Mouse (Mus musculus) midbrain, postnatal 0 days (tissue): ENCODE data around the gene Cspg5. TPM values are rescaled to one million over a fixed set of nuclear protein-coding genes. Genes with fewer than 3 reads are reported as not detected.
A peak's percentile ranks its signal among the peaks of the same experiment; 100 is the strongest.

Experiments used
- ATAC-seq: fragments of 200-750 bp; cut with Nextera tagmentation; 2 replicates; pipeline ENCODE4 v1.8.0; 2017; ENCODE audit warnings: moderate number of reproducible peaks, mild to moderate bottlenecking, moderate TSS enrichment, moderate library complexity; ENCODE audit not compliant: low FRiP score
- DNase-seq: peaks from one replicate; pipeline ENCODE4 v3.0.0-alpha.2; 2015; ENCODE audit warnings: low spot score
- H3K27ac ChIP-seq: fragments of 300-500 bp; sonication (generic); 2 replicates; pipeline ENCODE4 v1.5.1; 2014; ENCODE audit warnings: low read depth, mild to moderate bottlenecking, low read length, mixed read lengths
- H3K27me3 ChIP-seq: fragments of 300-500 bp; sonication (generic); 2 replicates; pipeline ENCODE4 v1.6.1; 2014; ENCODE audit warnings: low read length, control low read depth, mixed read lengths; ENCODE audit not compliant: insufficient read depth
- H3K36me3 ChIP-seq: fragments of 300-500 bp; sonication (generic); 2 replicates; pipeline ENCODE4 v1.6.1; 2014; ENCODE audit warnings: low read length, control low read depth, mixed read lengths; ENCODE audit not compliant: insufficient read depth
- H3K4me1 ChIP-seq: fragments of 300-500 bp; sonication (generic); 2 replicates; pipeline ENCODE4 v1.6.1; 2014; ENCODE audit warnings: mild to moderate bottlenecking, control low read depth, antibody characterized with exemption, low read length, mixed read lengths; ENCODE audit not compliant: insufficient read depth
- H3K4me2 ChIP-seq: fragments of 300-500 bp; sonication (generic); 2 replicates; pipeline ENCODE4 v1.6.1; 2014; ENCODE audit warnings: low read depth, mild to moderate bottlenecking, low read length, mixed read lengths; ENCODE audit not compliant: poor library complexity, severe bottlenecking
- H3K4me3 ChIP-seq: fragments of 300-500 bp; sonication (generic); 2 replicates; pipeline ENCODE4 v1.5.1; 2014; ENCODE audit warnings: low read depth, mild to moderate bottlenecking, low read length, moderate library complexity
- H3K9ac ChIP-seq: fragments of 300-500 bp; sonication (generic); replicated peaks from 2 replicates; pipeline ENCODE4 v1.6.1; 2014; ENCODE audit warnings: mild to moderate bottlenecking, low read length, moderate library complexity, mixed read lengths; ENCODE audit not compliant: poor library complexity, severe bottlenecking
- H3K9me3 ChIP-seq: fragments of 300-500 bp; sonication (generic); 2 replicates; pipeline ENCODE4 v1.6.1; 2016; ENCODE audit warnings: low read length, control low read depth
- CTCF ChIP-seq: IDR thresholded peaks from 2 replicates; pipeline ENCODE4 v1.5.1; 2016; ENCODE audit warnings: antibody characterized with exemption, mild to moderate bottlenecking
- WGBS: fragments of 180-500 bp; shearing (Covaris S2); extraction: QIAGEN DNeasy Blood & Tissue Kit; methylation state at CpG from one replicate; pipeline ENCODE4 v1.1.7; 2014; 5-methylcytosine and 5-hydroxymethylcytosine counted together
- polyA plus RNA-seq: library from polyadenylated mRNA; unstranded; fragments of >200 nt; fragmentation: Nextera tagmentation; extraction: Ambion mirVana; gene quantifications from 2 replicates; pipeline ENCODE4 v1.2.1, GENCODE M21; 2015
- total RNA-seq: library from RNA; depleted of rRNA; stranded (reverse); fragments of >200 nt; gene quantifications from 2 replicates; pipeline ENCODE4 v1.2.3, GENCODE M21; 2014

The Cspg5 gene
- total and polyA plus RNA-seq, 2 experiments from 2014 or later = 325 to 504 TPM

GRCm38 (mm10) chr9:110248861-110249260, 5.3 kb downstream of the Cspg5 start:
- Histone ChIP-seq H3K27me3 (no peaks in the 10 kb centered on the region), H3K4me2 (no peak overlapping the region), H3K4me3 (no peak overlapping the region), H3K27ac (peak overlapping the region; percentile 88), H3K9me3 (no peaks in the 10 kb centered on the region), H3K9ac (no peak overlapping the region), H3K4me1 (peaks cover 28% of the 10 kb centered on the region), H3K36me3 (peaks cover 12% of the 10 kb centered on the region; the same call in 1 of the 2 replicates)
- 63% methylated on average over 2 of the region's 2 CpGs for WGBS
- ATAC-seq (no peak), DNase-seq (no peak)
- no peak for TF ChIP-seq CTCF

DNA sequence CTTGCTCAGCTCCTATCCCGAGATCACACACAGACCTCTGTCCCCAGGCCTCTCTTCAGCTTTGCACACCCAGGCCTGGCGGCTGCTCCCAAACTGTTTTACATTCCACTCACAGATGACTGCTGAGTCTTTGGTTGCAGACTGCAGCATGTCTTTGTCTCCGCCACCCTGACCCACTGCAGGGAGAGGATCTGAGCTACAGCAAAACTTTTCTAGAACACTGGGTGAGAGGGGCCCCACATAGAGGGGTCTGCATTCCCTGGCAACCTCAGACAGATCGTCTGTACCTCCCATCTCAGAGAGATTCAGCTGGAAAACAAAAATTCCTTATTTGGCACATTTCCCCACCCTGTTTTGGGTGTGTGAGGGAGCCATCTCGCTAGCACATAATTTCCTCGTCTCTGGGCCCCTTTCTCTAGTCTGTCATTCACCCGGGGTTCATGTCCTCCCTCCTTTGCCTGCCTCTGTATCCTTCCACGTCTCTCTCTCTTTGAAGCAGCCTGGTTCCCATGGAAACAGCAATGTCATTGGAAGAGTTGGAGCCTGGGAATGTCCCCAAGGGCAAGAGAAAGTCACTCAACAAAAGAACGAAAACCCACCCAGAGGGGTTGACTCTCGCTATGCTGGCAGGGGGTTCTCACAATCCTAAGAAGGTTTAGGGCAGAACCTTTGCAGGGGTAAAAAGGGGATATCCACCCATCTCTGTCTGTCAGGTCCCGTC, 6.4 kb downstream of the Cspg5 start:
- peak overlapping the region; percentile 88 for H3K27ac ChIP-seq
- H3K4me1 ChIP-seq = peaks cover 22% of the 10 kb centered on the region
- peaks cover 12% of the 10 kb centered on the region; the same call in 1 of the 2 replicates for H3K36me3 ChIP-seq
- ATAC-seq (peak; percentile 81), DNase-seq (peak; percentile 93)
- peak overlapping the region; percentile 25 for H3K4me2 ChIP-seq
- no peaks in the 10 kb centered on the region for H3K27me3 ChIP-seq
- H3K9me3 ChIP-seq = no peaks in the 10 kb centered on the region
- peak overlapping the region; percentile 29; the same call in 1 of the 2 replicates for H3K9ac ChIP-seq
- 0 out of 2 replicates have a peak, but pooled peaks have one; percentile 1 for TF ChIP-seq CTCF
- no peak overlapping the region for H3K4me3 ChIP-seq
- 3% methylated on average over 11 of the region's 11 CpGs for WGBS

DNA sequence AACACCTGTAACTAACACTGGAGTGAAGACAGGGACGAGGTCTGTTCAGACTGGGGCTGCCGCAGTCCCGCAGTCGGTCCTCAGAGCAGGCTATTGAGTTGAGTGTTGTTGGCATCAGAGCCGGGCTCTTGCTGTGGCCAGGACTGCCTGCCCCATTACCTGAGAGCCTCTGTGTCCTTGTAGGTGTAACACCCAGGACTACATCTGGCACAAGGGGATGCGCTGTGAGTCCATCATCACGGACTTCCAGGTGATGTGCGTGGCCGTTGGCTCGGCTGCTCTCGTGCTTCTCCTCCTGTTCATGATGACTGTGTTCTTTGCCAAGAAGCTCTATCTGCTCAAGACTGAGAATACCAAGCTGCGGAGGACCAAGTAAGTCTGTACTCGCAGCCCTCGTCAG, 7.2 kb downstream of the Cspg5 start:
- H3K4me1 ChIP-seq = peaks cover 22% of the 10 kb centered on the region
- H3K27ac ChIP-seq = peak overlapping the region; percentile 88
- ATAC-seq (no peak), DNase-seq (no peak)
- H3K9me3 ChIP-seq = no peaks in the 10 kb centered on the region
- no peak overlapping the region for H3K4me2 ChIP-seq
- H3K9ac ChIP-seq = no peak overlapping the region
- no peaks in the 10 kb centered on the region for H3K27me3 ChIP-seq
- WGBS = 71% methylated on average over 14 of the region's 14 CpGs
- no peak for TF ChIP-seq CTCF
- peaks cover 12% of the 10 kb centered on the region; the same call in 1 of the 2 replicates for H3K36me3 ChIP-seq
- no peak overlapping the region for H3K4me3 ChIP-seq

GRCm38 (mm10) chr9:110255407-110256019, 11.9 kb downstream of the Cspg5 start:
- Histone ChIP-seq H3K36me3 (peaks cover 30% of the 10 kb centered on the region), H3K9ac (no peak overlapping the region), H3K27me3 (no peaks in the 10 kb centered on the region), H3K4me1 (0 out of 2 replicates have a peak, but pooled peaks cover 3% of the 10 kb centered on the region), H3K9me3 (no peaks in the 10 kb centered on the region), H3K4me2 (no peak overlapping the region), H3K4me3 (no peak overlapping the region), H3K27ac (peak overlapping the region; percentile 26; the same call in 1 of the 2 replicates)
- 35% methylated on average over 15 of the region's 15 CpGs for WGBS
- DNase-seq (peak; percentile 71), ATAC-seq (peak; percentile 75; the same call in 1 of the 2 replicates)
- TF ChIP-seq CTCF = no peak

- Histone ChIP-seq H3K4me1 (no peaks in the 10 kb centered on the region), H3K4me3 (no peak overlapping the region), H3K9ac (no peak overlapping the region), H3K4me2 (no peak overlapping the region), H3K9me3 (no peaks in the 10 kb centered on the region), H3K27me3 (no peaks in the 10 kb centered on the region), H3K27ac (no peak overlapping the region), H3K36me3 (peaks cover 44% of the 10 kb centered on the region)
- ATAC-seq (no peak), DNase-seq (peak; percentile 53)
- WGBS = 77% methylated on average over 6 of the region's 6 CpGs
- TF ChIP-seq CTCF = no peak
These were observed 15.1 kb downstream of the Cspg5 start for GRCm38 (mm10) chr9:110258646-110259045.

GRCm38 (mm10) chr9:110259118-110259517, 15.5 kb downstream of the Cspg5 start:
- Histone ChIP-seq H3K9me3 (no peaks in the 10 kb centered on the region), H3K4me2 (no peak overlapping the region), H3K4me1 (no peaks in the 10 kb centered on the region), H3K4me3 (no peak overlapping the region), H3K27me3 (no peaks in the 10 kb centered on the region), H3K9ac (no peak overlapping the region), H3K36me3 (peaks cover 44% of the 10 kb centered on the region), H3K27ac (no peak overlapping the region)
- TF ChIP-seq CTCF = no peak
- ATAC-seq (no peak), DNase-seq (no peak)
- WGBS = 85% methylated on average over 3 of the region's 3 CpGs
